Mouse (Mus musculus) MEL (cell line): Measurements from ENCODE around the gene Shroom4.

Source experiments
- CTCF ChIP-seq, 3 experiments: IDR thresholded peaks in 2 of 3; conservative IDR thresholded peaks in 1 of 3; 2 replicates each; pipeline ENCODE4 v1.5.1; 2011 to 2012; ENCODE audit warnings: low read length in 3 of 3, low read depth in 2 of 3, mild to moderate bottlenecking in 2 of 3, improper control_type of control experiment in 1 of 3, inconsistent platforms in 1 of 3, mixed read lengths in 1 of 3, moderate library complexity in 1 of 3; ENCODE audit not compliant: control insufficient read depth in 1 of 3, insufficient read depth in 1 of 3, poor library complexity in 1 of 3, severe bottlenecking in 1 of 3
- EP300 ChIP-seq, 2 experiments: IDR thresholded peaks; 2 replicates each; pipeline ENCODE4 v1.6.1; 2011; ENCODE audit warnings: improper control_type of control experiment in 2 of 2, low read length in 2 of 2, low read depth in 1 of 2, mild to moderate bottlenecking in 1 of 2
- MAX ChIP-seq: IDR thresholded peaks from 2 replicates; pipeline ENCODE4 v1.6.1; 2011; ENCODE audit warnings: low read length, improper control_type of control experiment
- POLR2A ChIP-seq, 2 experiments: IDR thresholded peaks; 2 replicates each; pipeline ENCODE4 v1.6.1; 2011 to 2012; ENCODE audit warnings: low read length in 2 of 2, mild to moderate bottlenecking in 2 of 2, control low read depth in 1 of 2, improper control_type of control experiment in 1 of 2, low read depth in 1 of 2, moderate library complexity in 1 of 2; ENCODE audit not compliant: control insufficient read depth in 1 of 2, insufficient read depth in 1 of 2, poor library complexity in 1 of 2
- TCF12 ChIP-seq: IDR thresholded peaks from 2 replicates; pipeline ENCODE4 v1.6.1; 2014; ENCODE audit warnings: low read depth, mild to moderate bottlenecking, inconsistent platforms, low read length, improper control_type of control experiment, moderate library complexity
- ZMIZ1 ChIP-seq: IDR thresholded peaks from 2 replicates; pipeline ENCODE4 v1.6.1; 2012; ENCODE audit warnings: low read depth, mild to moderate bottlenecking, inconsistent platforms, low read length, improper control_type of control experiment, moderate library complexity

- TF ChIP-seq CTCF (IDR thresholded peaks at IDR 0.05 in 2 of 3, conservative IDR thresholded peaks at IDR 0.05 in 1 of 3; ENCODE audit: control insufficient read depth in 1 of 3, insufficient read depth in 1 of 3, low read depth in 2 of 3, low read length in 3 of 3, poor library complexity in 1 of 3, severe bottlenecking in 1 of 3) = no peak
- no peak for TF ChIP-seq TCF12
- no peak for TF ChIP-seq EP300 (IDR thresholded peaks at IDR 0.05; ENCODE audit: low read depth in 1 of 2, low read length in 2 of 2)
- no peak for TF ChIP-seq MAX
- TF ChIP-seq ZMIZ1 = no peak
- TF ChIP-seq POLR2A (IDR thresholded peaks at IDR 0.05; ENCODE audit: control insufficient read depth in 1 of 2, insufficient read depth in 1 of 2, low read depth in 1 of 2, low read length in 2 of 2, poor library complexity in 1 of 2) = no peak
Measured at GRCm38 (mm10) chrX:6402921-6403320, 3.3 kb downstream of the Shroom4 start.
